Mouse (Mus musculus) right cerebral cortex, postnatal 36 days (tissue): ENCODE results near the gene Zfp239.
A peak's percentile ranks its signal among the peaks of the same experiment; 100 is the strongest.

ENCODE experiments used
- DNase-seq, 2 experiments: peaks; one replicate each; pipeline ENCODE4 v3.0.0; 2022; ENCODE audit warnings: low spot score in 2 of 2, mixed read lengths in 1 of 2

Gene Zfp239

GRCm38 (mm10) chr6:117907301-117907978, 45.5 kb downstream of the Zfp239 start:
- DNase-seq: peak; percentile 39 to 51

DNA sequence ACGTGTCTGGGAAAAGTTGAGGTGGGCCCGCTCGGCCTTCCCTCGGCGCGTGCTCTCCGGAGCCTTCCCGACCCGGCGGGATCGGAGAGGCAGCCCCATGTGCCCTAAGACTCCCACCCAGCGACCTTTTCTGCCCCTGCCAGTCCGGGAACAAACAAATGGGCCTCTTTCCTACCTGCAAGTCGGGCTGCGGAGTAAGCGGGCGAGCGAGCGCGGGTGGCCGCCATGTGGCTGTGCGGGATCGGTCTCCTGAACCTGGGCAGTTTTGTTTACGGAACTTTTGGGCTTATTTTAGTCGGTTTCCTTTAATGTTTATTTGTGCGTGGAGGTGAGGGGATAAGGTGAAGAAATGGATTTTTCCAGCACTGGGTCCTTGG, 46.1 kb downstream of the Zfp239 start:
- peak in 1 of 2 experiments; percentile 9 for DNase-seq

GRCm38 (mm10) chr6:117908424-117908900, 46.6 kb downstream of the Zfp239 start:
- DNase-seq: no peak

DNA sequence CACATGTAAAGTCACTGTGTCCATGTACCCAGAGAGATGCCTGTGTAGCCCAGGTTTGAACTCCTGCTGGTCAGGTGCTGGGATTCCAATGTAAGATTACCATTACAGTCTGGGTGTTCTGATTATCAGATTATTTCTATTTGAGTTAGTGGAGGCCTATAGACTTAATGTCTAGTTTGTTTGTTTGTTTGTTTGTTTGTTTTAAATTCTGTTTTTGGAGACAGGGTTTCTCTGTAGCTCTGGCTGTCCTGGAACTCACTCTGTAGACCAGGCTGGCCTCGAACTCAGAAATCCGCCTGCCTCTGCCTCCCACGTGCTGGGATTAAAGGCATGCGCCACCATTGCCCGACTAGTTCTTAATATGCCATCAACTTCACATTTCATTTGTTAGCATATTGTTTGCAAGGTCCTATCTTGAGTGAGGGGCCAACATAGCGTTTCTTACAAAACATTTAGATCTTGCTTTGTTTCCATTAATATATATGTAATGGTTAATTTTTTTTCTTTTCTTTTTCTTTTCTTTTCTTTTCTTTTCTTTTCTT, 48.3 kb downstream of the Zfp239 start:
- DNase-seq: no peak

- no peak for DNase-seq
Measured at GRCm38 (mm10) chr6:117914541-117914940, 52.6 kb downstream of the Zfp239 start.

DNA sequence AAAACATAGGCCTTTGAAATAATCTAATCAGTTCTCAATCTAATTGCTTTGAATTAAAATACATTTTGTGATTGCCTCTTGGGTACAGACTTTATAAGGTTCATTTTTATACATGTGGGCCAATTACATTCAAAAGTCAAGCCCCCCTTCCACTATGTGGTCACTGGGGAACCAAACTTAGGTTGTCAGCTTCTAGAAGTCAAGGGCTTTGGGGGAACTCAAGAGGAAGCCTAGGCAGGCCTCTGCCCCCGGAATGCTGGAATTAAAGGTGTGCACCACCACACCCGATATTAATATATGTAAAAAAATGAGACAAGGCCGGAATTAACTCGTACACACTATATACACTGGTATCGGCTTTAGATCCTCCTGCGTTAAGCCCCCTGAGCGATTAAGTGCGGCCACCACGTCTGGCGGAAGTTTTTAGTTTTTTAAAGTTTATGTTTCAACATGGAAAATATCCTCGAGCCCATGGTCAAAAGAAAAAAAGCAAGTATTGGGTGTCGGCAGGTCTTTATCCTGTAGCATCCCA, 54.4 kb downstream of the Zfp239 start:
- DNase-seq: no peak

DNA sequence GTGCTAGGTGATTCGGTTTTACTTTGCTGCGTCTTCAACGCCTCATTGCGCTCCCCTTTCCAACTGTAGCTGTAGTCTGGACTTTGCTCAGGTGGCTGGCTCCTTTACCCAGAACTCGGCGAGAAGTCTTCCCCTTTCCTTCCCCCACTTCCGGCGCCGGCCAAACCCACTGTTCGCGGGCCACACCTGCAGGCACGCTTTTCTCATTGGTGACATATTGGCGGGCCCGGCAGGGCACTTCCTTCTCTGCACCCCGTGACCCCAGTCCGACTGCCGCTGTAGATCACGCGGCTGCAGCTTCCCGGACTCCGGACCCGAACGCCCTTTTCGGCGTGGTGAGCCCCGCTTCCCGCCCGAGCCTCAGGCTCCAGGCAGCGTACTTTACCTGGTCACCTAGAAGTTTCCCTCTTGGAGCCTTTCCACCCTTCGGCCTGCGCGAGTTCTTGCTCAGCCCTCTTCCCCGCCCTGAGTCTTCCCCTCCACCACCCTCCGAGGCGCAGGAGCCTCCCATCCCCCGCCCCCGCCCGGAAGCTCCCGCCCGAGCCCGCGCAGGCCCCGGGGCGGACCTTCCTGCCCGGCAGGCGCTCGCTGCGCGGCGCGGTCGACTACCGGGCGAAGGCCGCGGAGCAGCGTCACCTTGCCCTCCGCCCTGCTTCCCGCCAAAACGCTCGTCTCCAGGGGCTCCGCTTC, 55.0 kb downstream of the Zfp239 start:
- peak; percentile 31 to 35 for DNase-seq

- DNase-seq: peak; percentile 20 to 48
Measured at GRCm38 (mm10) chr6:117917576-117917975, 55.7 kb downstream of the Zfp239 start.

- no peak for DNase-seq
Measured at GRCm38 (mm10) chr6:117918043-117918442, 56.1 kb downstream of the Zfp239 start.

DNA sequence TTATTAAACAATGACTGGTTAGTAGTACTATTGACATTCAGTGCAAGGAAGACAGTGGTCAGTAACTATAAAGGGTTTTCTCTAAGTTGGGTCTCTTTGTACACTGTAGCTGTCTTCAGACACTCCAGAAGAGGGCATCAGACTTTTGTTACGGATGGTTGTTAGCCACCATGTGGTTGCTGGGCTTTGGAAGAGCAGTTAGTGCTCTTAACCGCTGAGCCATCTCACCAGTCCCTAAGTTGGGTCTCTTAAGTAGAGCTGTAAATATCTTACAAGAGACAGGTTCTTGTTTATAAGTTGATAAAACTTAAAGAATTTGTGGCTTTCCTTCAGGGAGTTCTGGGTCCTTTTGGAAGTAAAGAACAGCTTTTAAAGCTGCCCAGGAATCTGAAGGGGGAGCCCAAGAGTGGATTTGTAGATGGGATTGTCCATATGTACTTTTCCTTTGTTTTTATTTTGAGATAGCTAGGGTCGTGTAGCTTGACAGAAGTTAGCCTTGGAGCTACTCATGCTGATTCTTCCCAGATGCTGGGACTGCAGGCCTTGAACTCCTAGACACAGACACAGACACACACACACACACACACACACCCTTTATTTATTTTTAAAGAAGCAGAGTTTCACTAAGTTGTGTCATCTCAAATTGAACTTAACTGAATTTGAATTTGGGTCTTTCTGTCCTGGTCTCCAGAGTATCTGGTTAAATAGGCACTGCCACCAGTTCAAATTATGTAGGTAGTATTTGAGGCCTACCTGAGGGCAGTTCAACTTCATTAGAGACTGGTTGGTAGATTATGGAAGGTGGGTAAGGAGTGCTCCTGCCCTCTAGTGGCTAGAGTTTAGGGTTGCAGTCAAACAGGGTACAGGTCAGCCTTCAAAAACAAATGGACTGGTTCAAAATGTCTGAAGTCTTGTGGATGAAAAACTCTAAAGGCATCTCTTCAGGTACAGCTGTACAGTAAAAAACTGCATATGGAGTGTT, 59.0 kb downstream of the Zfp239 start:
- DNase-seq: no peak

GRCm38 (mm10) chr6:117922041-117922440, 60.1 kb downstream of the Zfp239 start:
- DNase-seq: no peak
